Mouse (Mus musculus) midbrain, embryonic 14.5 days (tissue): ENCODE measurements at regions not wholly inside any gene's neighbourhood (a gene's known extent, or its start where the extent isn't known, plus 50 kb on each side); places are given as distances from the start of the nearest gene placed in this dataset.

Source experiments
- ATAC-seq: fragments of 200-750 bp; cut with Nextera tagmentation; 2 replicates; pipeline ENCODE4 v1.8.0; 2017; ENCODE audit warnings: moderate number of reproducible peaks, moderate library complexity; ENCODE audit not compliant: low FRiP score, low TSS enrichment
- DNase-seq: peaks from one replicate; pipeline ENCODE4 v3.0.0-alpha.2; 2015
- H3K27ac ChIP-seq: fragments of 300-500 bp; sonication (generic); replicated peaks from 2 replicates; pipeline ENCODE4 v1.5.1; 2014; ENCODE audit warnings: mild to moderate bottlenecking, low read depth, low read length, moderate library complexity
- H3K27me3 ChIP-seq: fragments of 300-500 bp; sonication (generic); 2 replicates; pipeline ENCODE4 v1.6.1; 2014; ENCODE audit warnings: low read length, control low read depth, mixed read lengths; ENCODE audit not compliant: control insufficient read depth, insufficient read depth
- H3K36me3 ChIP-seq: fragments of 300-500 bp; sonication (generic); 2 replicates; pipeline ENCODE4 v1.6.1; 2014; ENCODE audit warnings: low read length, control low read depth; ENCODE audit not compliant: control insufficient read depth, insufficient read depth
- H3K4me1 ChIP-seq: fragments of 300-500 bp; sonication (generic); 2 replicates; pipeline ENCODE4 v1.6.1; 2014; ENCODE audit warnings: mild to moderate bottlenecking, antibody characterized with exemption, low read length, control low read depth; ENCODE audit not compliant: control insufficient read depth, insufficient read depth
- H3K4me2 ChIP-seq: fragments of 300-500 bp; sonication (generic); 2 replicates; pipeline ENCODE4 v1.6.1; 2014; ENCODE audit warnings: mild to moderate bottlenecking, low read length, moderate library complexity
- H3K4me3 ChIP-seq: fragments of 300-500 bp; sonication (generic); replicated peaks from 2 replicates; pipeline ENCODE4 v1.5.1; 2014; ENCODE audit warnings: low read depth, low read length
- H3K9ac ChIP-seq: fragments of 300-500 bp; sonication (generic); replicated peaks from 2 replicates; pipeline ENCODE4 v1.6.1; 2014; ENCODE audit warnings: mild to moderate bottlenecking, low read length, moderate library complexity
- H3K9me3 ChIP-seq: fragments of 300-500 bp; sonication (generic); 2 replicates; pipeline ENCODE4 v1.6.1; 2016; ENCODE audit warnings: low read length, control low read depth, mixed read lengths; ENCODE audit not compliant: control insufficient read depth
- WGBS: fragments of 180-500 bp; shearing (Covaris S2); extraction: QIAGEN DNeasy Blood & Tissue Kit; methylation state at CpG from one replicate; pipeline ENCODE4 v1.1.7; 2014; 5-methylcytosine and 5-hydroxymethylcytosine counted together

DNA sequence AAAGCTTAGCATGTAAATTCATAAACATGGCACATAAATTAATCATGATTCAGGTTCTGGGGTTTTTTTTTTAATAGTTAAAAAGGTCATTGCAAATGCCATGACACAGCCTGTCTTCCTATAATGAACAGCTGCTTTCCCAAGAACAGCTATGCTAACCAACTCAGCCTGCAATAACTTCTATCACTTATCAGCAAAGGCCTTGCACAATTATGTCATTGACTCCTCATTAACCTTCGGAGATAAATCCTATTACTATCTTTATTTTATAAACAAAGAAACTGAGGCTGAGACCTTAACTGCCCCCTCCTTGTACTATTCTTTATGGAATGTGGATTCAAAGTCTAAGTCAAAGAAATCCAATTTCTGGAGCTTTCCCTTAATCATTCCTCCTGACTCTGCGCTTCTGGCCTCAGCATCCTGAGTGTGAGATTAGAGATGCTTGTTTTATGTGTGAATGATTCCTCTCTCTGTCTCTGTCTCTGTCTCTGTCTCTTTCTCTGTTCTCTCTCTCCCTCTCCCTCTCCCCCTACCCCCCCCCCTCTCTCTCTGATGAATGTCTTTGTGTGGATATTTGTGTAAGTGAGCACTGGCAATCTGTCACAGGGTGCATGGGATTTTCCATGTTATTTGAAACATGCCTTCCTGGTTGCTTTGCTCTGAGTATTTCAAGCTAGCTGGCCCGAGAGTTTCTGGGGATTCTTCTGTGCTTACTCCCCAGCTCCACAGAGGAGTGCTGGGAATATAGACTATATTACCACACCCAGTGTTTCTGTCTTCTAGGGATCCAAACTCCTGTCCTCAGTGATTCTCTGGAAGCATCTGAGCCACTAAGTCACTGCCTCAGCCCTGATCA lies 243.1 kb upstream of the Il12b start:
- no peak overlapping the region for H3K4me2 ChIP-seq
- whole genome bisulfite sequencing: 72% methylated on average over 3 of the region's 3 CpGs
- H3K27ac ChIP-seq: no peak overlapping the region
- no peaks in the 10 kb centered on the region for H3K27me3 ChIP-seq
- ATAC-seq (no peak), DNase-seq (no peak)
- no peak overlapping the region for H3K4me3 ChIP-seq
- no peak overlapping the region for H3K9ac ChIP-seq
- H3K36me3 ChIP-seq: no peaks in the 10 kb centered on the region
- H3K9me3 ChIP-seq: no peaks in the 10 kb centered on the region
- H3K4me1 ChIP-seq: no peaks in the 10 kb centered on the region

DNA sequence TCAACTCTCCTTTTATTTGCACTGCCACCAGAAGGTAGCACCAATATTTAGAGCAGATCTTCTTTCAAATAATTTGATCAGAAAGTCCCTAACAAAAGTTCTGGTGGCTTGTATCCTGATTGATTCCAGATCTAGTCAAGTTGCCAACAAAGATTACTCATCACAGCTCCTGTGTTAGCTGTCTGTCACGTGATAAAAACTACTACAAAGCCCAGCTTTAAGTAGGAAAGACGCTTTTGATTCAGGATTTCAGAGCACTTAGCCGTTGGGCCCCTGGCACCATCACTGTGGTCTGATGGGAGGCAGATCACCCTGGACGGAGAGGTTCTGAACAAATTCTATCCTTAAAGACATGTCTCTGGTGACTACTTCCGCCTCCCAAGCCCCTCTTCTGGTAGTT lies 241.6 kb upstream of the Il12b start:
- Histone ChIP-seq H3K4me3 (no peak overlapping the region), H3K9ac (no peak overlapping the region), H3K9me3 (no peaks in the 10 kb centered on the region), H3K36me3 (no peaks in the 10 kb centered on the region), H3K27me3 (no peaks in the 10 kb centered on the region), H3K27ac (no peak overlapping the region), H3K4me1 (no peaks in the 10 kb centered on the region), H3K4me2 (no peak overlapping the region)
- ATAC-seq (no peak), DNase-seq (no peak)
- 77% methylated on average over 5 of the region's 5 CpGs for WGBS

DNA sequence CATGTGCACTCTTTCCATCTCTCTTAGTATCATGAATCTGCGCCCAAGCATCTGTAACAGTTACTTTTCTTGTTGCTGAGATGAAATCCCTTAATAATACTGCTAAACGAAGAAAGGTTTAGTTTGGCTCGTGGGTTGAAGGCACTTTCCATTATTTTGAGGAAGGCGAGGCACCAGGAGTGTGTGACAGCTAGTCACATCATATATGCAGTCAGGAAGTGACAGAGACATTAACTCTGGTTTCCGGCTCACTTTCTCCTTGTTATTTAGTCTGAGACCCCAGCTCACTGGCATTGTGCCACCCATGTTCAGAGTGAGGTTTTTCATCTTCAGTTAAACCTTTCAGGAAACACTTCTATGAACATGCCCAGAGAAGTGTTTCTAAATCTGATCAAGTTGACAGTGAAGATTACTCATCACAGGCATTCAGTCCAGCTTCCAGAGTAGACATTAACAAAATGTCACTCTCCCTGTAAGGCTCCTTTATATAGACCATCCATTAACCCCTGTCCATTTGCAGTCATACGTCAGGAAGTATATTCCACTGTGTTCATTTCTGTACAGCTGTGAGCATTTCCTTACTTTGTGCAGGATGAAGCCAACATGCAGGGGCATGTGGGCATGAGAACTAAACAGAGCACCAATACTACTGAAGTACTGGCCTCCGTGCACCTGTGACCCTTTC lies 238.0 kb upstream of the Il12b start:
- DNase-seq (no peak), ATAC-seq (no peak)
- Histone ChIP-seq H3K9me3 (no peaks in the 10 kb centered on the region), H3K36me3 (no peaks in the 10 kb centered on the region), H3K27ac (no peak overlapping the region), H3K4me1 (no peaks in the 10 kb centered on the region), H3K4me2 (no peak overlapping the region), H3K4me3 (no peak overlapping the region), H3K9ac (no peak overlapping the region), H3K27me3 (no peaks in the 10 kb centered on the region)
- WGBS: 87% methylated on average over 7 of the region's 7 CpGs

DNA sequence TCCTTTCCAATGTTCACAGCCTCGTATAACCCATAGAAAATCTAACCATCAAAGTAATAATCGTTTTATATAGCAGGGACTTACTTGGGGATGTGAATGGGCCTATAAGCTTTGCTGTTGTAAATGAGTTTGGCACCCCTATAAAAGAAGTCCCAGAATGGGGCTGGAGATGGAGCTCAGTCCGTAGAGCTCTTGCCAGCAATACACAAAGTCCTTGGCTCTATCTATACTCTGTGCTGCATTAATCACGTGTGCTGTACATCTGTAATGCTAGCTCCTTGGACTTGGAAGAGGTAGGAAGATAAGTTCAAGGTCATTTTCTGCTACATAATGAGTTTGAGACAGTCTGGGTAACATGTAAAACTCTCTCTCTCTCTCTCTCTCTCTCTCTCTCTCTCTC lies 236.8 kb upstream of the Il12b start:
- Histone ChIP-seq H3K27me3 (no peaks in the 10 kb centered on the region), H3K4me1 (no peaks in the 10 kb centered on the region), H3K4me3 (no peak overlapping the region), H3K9ac (no peak overlapping the region), H3K4me2 (no peak overlapping the region), H3K27ac (no peak overlapping the region), H3K9me3 (no peaks in the 10 kb centered on the region), H3K36me3 (no peaks in the 10 kb centered on the region)
- no peak for DNase-seq
- no peak for ATAC-seq
- WGBS: 80% methylated on average over 4 of the region's 4 CpGs

DNA sequence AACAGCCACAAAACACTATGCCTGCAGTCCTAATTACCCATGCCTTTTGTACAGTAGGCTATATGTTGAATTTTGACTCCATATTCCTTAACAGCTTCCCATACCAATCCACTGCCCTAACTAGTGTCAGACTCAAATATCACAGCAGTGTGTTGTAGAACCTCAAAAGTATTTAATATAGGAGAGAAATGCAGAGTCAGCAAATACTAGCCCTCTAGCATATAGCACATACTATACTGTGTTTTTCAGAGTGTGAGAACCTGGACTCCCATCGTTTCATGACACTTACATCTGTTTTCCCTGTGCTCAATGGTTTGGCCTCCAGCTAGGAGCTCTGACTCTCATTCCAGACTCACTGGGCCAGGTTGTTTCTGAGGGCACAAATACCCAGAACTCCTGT lies 236.1 kb upstream of the Il12b start:
- no peak overlapping the region for H3K4me3 ChIP-seq
- 90% methylated on average over 1 of the region's 1 CpGs for WGBS
- no peak overlapping the region for H3K9ac ChIP-seq
- ATAC-seq: no peak
- no peak for DNase-seq
- H3K36me3 ChIP-seq: no peaks in the 10 kb centered on the region
- no peak overlapping the region for H3K27ac ChIP-seq
- no peaks in the 10 kb centered on the region for H3K27me3 ChIP-seq
- H3K4me2 ChIP-seq: no peak overlapping the region
- no peaks in the 10 kb centered on the region for H3K4me1 ChIP-seq
- H3K9me3 ChIP-seq: no peaks in the 10 kb centered on the region

DNA sequence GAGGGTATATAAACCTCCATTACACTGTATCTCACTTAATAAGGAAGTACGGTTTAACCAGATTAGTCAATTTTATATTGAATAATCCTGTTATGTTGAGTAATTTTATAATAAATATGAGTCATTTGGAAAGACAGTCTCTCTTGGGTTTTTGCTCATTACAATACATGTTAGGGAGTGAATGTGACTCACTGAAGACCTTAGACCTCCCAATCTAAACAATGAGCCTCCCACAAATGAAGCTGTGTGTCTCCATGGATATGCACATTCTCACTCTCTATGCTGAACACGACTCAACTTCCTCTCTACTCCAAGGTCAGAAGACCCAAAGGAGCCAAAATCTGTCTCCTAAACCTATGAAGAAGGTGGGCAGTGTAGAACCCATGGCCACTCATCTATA lies 235.7 kb upstream of the Il12b start:
- no peak overlapping the region for H3K27ac ChIP-seq
- no peak for DNase-seq
- no peak overlapping the region for H3K9ac ChIP-seq
- no peaks in the 10 kb centered on the region for H3K9me3 ChIP-seq
- no peak overlapping the region for H3K4me3 ChIP-seq
- no peaks in the 10 kb centered on the region for H3K36me3 ChIP-seq
- no peaks in the 10 kb centered on the region for H3K4me1 ChIP-seq
- H3K4me2 ChIP-seq: no peak overlapping the region
- no peak for ATAC-seq
- H3K27me3 ChIP-seq: no peaks in the 10 kb centered on the region
- WGBS: 63% methylated on average over 2 of the region's 2 CpGs

DNA sequence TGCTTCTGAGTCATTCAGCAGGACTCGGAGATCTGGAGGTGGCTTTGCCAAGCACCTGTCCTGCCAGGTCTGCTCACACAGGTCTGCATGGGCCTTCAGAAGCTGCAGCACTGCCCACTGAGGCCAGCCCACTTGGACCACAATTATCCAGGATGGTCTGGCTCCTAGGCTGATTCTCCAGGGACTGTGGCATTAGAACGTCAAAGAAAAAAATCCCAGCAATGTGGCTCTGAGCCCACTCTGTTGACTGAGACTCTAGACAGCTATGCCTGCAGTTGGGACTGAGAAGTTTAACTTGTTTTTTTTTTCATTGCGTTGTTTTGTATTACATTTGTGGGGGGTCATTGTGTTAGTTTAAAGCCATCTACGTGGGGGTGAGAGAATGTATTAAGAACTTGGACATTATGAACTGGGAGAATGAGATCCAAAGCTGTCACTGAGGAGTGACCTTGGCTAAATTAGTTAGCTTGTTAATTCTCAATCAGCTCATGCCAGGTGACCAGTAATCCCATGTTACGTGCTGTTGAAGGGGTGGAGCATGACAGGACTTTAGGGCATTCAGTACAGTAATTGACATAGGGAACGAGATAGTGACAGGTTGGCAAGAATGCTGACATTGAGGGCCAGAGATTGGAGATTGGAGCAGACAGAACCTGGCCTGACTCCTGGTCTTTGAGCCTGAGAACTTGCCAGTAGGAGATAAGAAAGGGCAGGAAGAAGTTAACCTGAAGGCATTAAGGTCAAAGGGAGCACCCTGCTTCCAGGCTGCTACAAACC lies 232.0 kb upstream of the Il12b start:
- Histone ChIP-seq H3K27ac (no peak overlapping the region), H3K36me3 (no peaks in the 10 kb centered on the region), H3K9me3 (no peaks in the 10 kb centered on the region), H3K27me3 (no peaks in the 10 kb centered on the region), H3K4me3 (no peak overlapping the region), H3K4me1 (no peaks in the 10 kb centered on the region), H3K9ac (no peak overlapping the region), H3K4me2 (no peak overlapping the region)
- 83% methylated on average over 6 of the region's 6 CpGs for WGBS
- ATAC-seq: no peak
- no peak for DNase-seq

DNA sequence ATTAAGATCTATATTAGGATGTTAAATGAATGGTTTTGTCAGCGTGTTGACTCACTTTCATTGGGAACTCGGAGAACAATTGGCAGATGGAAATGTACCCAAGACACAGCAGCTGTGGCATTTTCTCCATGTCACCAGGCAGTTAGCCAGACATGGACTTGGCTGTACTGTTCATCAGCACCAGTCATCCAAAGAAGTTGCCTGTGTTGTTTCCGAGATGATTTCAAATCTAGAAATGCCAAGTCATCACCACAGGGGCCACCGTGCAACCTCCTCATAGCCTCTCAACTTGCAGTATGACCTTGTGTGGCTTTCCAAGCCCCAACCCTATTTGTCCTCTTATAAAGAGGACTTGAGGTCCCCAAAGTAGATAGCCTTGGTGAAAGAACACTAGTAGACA lies 227.4 kb upstream of the Il12b start:
- Histone ChIP-seq H3K9ac (no peak overlapping the region), H3K4me3 (no peak overlapping the region), H3K27me3 (no peaks in the 10 kb centered on the region), H3K9me3 (no peaks in the 10 kb centered on the region), H3K27ac (no peak overlapping the region), H3K4me1 (no peaks in the 10 kb centered on the region), H3K4me2 (no peak overlapping the region), H3K36me3 (no peaks in the 10 kb centered on the region)
- no peak for ATAC-seq
- no peak for DNase-seq
- WGBS: 87% methylated on average over 4 of the region's 4 CpGs
